Mouse (Mus musculus): ENCODE measurements at regions not wholly inside any gene's neighbourhood (a gene's known extent, or its start where the extent isn't known, plus 50 kb on each side); places are given as distances from the start of the nearest gene placed in this dataset.

- no peak overlapping the region for H3K4me3 ChIP-seq
- intact Hi-C loops (cut with DNase I): no loop called here
- H3K27ac ChIP-seq: no peak overlapping the region
- no peak for DNase-seq
- no peak for TF ChIP-seq CTCF (IDR thresholded peaks at IDR 0.05)
Measured at GRCm38 (mm10) chr1:41705692-41706091, 900.3 kb downstream of the Tmem182 start.

GRCm38 (mm10) chr1:41742644-41743331, 937.4 kb downstream of the Tmem182 start:
- no peak overlapping the region for H3K4me3 ChIP-seq
- intact Hi-C loops (cut with DNase I): no loop called here
- no peak for DNase-seq
- no peak for TF ChIP-seq CTCF (IDR thresholded peaks at IDR 0.05)
- H3K27ac ChIP-seq: no peak overlapping the region

- DNase-seq: no peak
- intact Hi-C loops (cut with DNase I): no loop called here
- Histone ChIP-seq H3K27ac (no peak overlapping the region), H3K4me3 (no peak overlapping the region)
- TF ChIP-seq CTCF (IDR thresholded peaks at IDR 0.05): no peak
Measured at GRCm38 (mm10) chr1:41743332-41743710, 937.9 kb downstream of the Tmem182 start.

- intact Hi-C loops (cut with DNase I): no loop called here
- TF ChIP-seq CTCF (IDR thresholded peaks at IDR 0.05): no peak
- no peak overlapping the region for H3K27ac ChIP-seq
- no peak overlapping the region for H3K4me3 ChIP-seq
- no peak for DNase-seq
Measured at GRCm38 (mm10) chr1:41744531-41744930, 939.1 kb downstream of the Tmem182 start.

- no peak for TF ChIP-seq CTCF (IDR thresholded peaks at IDR 0.05)
- Histone ChIP-seq H3K27ac (no peak overlapping the region), H3K4me3 (no peak overlapping the region)
- no peak for DNase-seq
- intact Hi-C loops (cut with DNase I): no loop called here
Measured at GRCm38 (mm10) chr1:41759366-41759765, 936.2 kb upstream of the Pou3f3 start.

All from gastrocnemius, adult 2 months (tissue).